Mouse (Mus musculus) kidney, postnatal 14 days (tissue): ENCODE results near the gene Mkrn1.
"Not testable (repeated sequence)": the region's sequence is repeated elsewhere in the genome, so short reads cannot be mapped to it uniquely, and the experiment has no call there.

Experiments
- DNase-seq: peaks from one replicate; pipeline ENCODE4 v3.0.0; 2022; ENCODE audit warnings: mixed read lengths

Mkrn1 gene

DNA sequence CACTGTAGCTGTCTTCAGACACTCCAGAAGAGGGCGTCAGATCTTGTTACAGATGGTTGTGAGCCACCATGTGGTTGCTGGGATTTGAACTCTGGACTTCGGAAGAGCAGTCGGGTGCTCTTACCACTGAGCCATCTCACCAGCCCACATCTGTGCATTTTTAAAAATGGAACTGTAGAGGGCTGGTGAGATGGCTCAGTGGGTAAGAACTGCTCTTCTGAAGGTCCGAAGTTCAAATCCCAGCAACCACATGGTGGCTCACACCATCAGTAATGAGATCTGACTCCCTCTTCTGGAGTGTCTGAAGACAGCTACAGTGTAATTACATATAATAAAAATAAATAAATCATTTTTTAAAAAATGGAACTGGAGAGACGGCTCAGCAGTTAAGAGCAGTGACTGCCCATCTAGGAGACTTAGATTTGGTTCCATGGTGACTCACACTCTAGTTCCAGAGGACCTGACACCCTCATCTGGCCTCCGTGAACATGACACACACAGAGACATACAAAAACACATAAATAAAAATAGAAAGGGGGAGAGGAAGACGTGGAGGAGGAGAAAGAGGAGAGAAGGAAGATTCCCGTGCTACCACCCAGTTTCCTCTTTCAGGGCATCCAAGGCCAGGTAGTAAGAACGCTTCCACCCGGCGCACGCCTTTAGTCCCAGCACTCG is 42.0 kb downstream of the Mkrn1 start:
- not testable (repeated sequence) for DNase-seq

DNA sequence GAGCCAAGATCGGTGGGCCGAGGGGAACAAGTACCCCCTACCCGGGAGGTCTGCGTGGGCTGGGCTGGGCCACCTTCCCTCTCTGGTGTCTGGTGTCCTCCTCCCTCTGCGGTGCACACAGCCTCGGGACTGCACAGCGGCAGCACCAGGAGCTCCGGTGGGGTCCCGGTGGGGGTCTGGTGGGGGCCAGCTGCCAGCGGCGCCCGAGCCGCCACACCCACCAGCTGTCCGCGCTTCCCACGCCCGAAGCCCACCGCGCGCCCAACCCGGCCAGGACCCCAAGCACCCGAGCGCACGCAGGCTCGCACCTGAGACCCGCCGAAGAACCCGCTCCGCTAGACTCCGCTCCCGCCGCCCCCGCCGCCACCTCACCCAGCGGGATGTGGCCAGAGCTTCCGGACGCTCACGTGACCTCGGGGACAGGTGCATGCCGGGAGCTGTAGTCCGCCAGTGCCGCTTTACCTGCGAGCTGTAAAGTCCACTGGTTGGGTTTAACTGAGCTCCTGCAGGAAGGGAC is 42.9 kb downstream of the Mkrn1 start, which contains the start of gene Slc37a3:
Slc37a3 (minus strand) TSS at position 365 of the 517 bp plus-strand sequence.
- peak; percentile 93 for DNase-seq

DNA sequence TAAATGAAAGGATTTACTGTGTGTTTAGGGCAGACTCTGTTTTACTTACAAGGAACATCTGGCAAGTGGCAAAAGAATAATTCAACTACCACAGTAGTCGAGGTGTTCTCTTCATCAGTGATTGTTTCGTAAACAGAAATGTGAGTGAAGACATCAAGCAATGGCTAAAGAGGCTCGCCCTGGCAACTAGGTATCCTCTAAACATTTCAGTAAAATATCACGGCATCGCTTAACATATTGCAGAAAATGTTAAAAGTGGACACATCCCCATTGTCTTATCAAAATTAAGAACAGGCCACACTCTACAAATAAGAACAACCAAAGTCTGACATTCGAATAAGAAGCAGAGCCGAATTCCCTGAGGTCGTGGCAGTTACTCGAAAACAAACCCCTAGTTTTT is 43.5 kb downstream of the Mkrn1 start:
- DNase-seq, result no peak

DNA sequence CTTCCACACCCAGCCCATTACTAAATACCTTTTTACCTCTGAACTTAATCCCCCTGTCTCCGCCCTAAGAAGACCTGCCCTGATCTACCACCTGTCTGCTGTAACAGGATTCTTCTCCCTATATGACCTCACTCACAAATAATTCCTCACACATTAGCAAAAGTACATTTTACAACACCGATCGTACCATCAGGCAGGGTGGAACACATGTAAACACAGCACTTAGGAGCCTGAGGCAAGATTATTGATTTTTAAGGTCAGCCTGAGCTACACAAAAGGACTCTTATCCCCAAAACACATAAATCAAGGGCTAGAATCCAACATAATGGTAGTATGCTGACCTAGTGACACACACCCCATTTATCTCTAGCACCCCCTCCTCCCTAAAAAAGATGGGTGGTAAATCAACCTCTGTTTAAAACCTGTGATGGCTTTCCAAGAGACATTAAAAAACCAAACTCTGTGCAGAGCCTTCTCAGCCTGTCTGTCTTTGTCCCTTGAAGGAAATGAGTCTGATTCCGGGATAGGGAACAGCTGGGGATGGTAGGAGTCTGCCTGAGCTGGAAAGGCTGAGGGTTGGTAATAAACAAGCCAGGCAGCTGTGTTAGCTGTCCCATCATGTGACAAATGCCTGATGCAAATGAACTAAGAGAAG is 46.8 kb downstream of the Mkrn1 start:
- DNase-seq, result peak; percentile 54

DNA sequence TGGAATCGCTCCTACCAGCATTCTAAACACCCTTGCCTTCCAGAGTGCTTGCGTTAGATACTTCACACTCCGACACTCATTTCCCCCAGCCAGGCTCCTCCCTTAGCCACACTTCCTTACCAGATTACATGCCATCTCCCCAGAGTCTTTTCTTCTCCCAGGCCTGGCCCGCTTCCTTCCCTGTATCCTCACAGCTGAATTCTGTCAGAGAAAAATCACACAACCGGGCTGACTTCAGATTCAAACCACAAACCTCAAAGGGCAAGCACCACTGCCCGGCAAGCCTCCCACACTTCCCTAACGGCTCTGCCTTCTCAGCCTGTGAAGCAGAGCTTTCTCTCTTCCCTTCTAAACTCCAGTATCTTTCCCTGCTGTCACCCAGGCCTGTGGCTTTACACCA is 47.5 kb downstream of the Mkrn1 start:
- DNase-seq, result peak; percentile 73

DNA sequence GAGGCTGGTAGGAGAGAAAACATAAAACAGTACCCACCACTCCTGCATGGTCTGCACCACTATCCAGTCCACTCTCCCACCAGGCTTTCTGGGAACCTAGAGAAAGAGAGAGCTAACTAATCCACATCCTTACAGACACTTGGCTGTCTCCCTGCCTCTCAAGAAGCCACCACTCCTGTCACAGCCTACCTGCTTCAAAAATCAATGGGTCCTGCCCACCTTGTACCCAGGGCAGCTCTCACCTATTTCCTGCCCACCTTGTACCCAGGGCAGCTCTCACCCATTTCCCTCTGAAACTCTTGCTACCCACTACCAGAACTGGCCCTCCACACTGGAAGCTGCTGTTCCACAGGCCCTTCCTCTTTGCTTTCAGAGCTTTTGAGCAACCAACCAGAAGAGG is 48.2 kb downstream of the Mkrn1 start:
- no peak for DNase-seq

DNA sequence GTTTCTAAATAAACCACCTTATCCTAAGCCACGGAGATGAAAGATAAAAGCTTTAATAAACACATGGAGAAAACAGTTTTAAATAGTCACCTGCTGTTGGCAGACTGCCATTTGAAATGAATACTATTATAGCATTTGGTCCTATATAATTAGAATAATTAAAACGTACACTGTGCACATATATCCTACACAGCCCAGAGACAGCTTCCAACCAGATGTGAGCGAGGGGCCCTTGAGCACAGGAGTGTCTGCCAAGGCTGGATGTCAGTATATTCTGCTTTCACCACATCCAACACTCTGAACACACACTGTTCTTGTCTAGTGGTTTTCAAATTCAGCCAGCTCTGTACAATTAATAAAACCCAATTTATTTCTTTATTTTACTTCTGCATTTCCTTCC is 50.6 kb downstream of the Mkrn1 start:
- no peak for DNase-seq

DNA sequence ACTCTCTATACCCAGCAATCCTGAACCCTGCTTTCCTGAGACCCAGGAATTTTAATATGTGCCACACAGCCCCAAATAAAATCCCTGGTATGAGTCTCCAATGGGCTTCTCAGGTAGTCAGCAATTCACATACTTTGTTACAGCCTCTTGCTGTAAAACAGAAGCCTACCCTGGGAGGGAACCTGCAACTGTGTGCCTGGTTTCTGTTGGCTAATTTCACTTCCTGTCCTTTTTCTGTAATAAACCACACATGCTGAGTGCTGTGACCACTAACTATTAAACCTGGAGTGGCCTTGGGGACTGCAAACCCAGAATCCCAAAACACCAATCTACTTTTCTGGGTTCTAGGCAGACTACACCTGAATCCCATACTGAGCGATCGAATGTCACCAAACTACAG is 57.6 kb downstream of the Mkrn1 start:
- no peak for DNase-seq

DNA sequence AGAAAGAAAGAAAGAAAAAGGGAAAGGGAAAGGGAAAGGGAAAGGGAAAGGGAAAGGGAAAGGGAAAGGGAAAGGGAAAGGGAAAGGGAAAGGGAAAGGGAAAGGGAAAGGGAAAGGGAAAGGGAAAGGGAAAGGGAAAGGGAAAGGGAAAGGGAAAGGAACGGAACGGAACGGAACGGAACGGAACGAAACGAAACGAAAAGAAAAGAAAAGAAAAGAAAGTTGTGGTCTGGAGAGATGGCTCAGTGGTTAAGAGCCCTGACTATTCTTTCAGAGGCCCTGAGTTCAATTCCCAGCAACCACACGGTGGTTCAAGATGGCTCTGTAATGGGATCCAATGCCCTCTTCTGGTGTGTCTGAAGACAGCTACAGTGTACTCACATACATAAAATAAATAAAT is 61.1 kb downstream of the Mkrn1 start:
- not testable (repeated sequence) for DNase-seq

DNA sequence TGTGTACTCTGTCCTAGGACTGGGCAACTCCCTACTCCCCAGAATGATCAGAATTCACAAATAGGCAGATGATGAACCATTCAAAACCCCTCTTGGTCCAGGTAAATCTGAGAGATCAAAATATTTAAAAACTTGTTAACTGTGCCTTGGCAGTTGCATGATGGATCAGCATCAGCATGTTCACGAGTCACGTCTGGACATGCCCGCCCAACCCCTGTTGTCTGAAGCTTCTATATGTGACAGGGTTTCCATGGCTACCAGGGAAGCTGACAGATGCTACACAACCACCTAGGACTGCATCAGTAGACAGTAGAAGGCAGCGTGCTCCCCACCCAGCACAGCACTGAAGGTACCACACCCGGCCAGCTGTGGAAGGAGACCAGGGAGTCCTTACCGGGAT is 71.3 kb downstream of the Mkrn1 start:
- DNase-seq, result no peak

DNA sequence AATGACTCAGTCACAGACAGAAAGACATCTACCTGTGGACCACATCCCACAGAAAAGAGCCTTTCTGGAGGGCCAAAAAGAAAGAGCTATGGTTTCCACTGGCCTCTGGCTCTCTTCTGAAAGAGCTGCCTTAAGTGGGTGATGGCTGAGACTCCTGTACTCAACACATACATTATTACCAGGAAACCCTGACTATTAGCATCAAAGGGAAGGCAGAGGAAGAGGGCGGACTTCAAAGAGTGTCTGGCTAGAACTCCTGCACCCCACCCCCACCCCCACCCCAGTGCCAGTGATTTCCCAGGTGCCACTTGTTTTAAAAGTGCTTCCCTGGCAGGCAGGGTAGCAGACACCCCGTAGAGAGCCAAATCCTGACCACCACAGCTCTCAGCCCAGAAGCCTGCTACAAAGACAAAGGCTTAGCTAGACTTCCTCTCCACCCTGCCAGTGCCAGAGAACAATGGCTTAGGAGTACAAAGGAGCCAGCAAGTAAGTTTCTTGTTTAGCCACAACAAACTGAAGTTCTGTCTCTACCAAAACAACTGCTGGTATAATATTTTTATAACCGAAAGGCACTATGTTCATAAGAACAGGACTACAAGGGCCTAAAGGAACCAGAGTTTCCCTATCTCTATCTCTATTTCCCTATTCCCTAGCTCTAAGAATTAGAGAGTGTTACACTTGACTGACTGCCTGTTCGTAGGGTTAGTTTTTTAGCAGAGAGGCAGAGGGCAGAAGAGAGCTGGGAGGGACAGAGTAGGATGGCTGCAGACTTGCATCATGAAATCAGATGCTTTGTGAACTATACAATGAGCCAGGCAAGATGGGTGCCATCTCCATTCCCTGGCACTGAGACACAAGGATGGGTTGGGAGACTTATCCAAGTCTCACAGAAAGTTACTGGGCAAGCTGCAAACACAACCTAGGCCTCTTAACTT is 72.1 kb downstream of the Mkrn1 start:
- DNase-seq, result no peak
